Mouse (Mus musculus): ENCODE data around the gene Olfr796. TPM values are rescaled to one million over a fixed set of nuclear protein-coding genes. Genes with fewer than 3 reads are reported as not detected.

The Olfr796 gene
- not detected in 2 replicates for polyA plus RNA-seq (2015; fragmentation: Nextera tagmentation; extraction: Ambion mirVana)

DNA sequence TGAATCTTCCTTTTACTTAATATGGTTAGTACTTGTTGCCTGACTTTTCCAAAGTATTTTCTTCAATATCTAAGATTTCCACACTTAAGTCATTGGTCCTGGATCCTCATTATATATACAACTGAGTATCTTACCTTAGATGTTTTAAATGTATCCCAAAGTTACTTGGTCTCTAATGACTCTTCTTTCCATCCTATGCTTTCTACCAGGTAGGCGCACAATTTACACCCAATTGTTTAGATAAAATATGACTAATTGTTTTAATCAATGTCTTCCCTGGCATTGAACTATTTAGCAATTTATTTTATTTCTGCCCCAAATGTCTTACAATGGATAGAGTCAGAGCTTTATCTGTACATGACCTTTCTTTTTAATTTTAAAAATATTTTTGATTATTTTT is at the start of gene Olfr796:
TSS of gene Olfr796 (minus strand) at position 101 of the 400 bp plus-strand sequence.
- no peak within 1 kb of the TSS for H3K4me2 ChIP-seq (replicated peaks; ENCODE audit: low read depth, low read length)
- no peaks in the 10 kb centered on the region for H3K4me1 ChIP-seq (ENCODE audit: insufficient read depth, low read depth, low read length)
- H3K9ac ChIP-seq (replicated peaks; ENCODE audit: low read depth) = no peak within 1 kb of the TSS
- ATAC-seq = no peak
- no peak within 1 kb of the TSS for H3K4me3 ChIP-seq (ENCODE audit: low read depth, low read length)
- H3K36me3 ChIP-seq (ENCODE audit: insufficient read depth, low read length) = no peaks in the 10 kb centered on the region
- H3K27me3 ChIP-seq (replicated peaks; ENCODE audit: insufficient read depth, low read length) = no peaks in the 10 kb centered on the region
- 90% methylated on average over 1 of the region's 1 CpGs for WGBS
- H3K27ac ChIP-seq (ENCODE audit: low read length) = no peak within 1 kb of the TSS
- no peak for TF ChIP-seq CTCF (IDR thresholded peaks at IDR 0.05)
- no peak for TF ChIP-seq EP300 (IDR thresholded peaks at IDR 0.05)
- H3K9me3 ChIP-seq (ENCODE audit: low read length) = no peaks in the 10 kb centered on the region
- DNase-seq (ENCODE audit: low spot score) = no peak

DNA sequence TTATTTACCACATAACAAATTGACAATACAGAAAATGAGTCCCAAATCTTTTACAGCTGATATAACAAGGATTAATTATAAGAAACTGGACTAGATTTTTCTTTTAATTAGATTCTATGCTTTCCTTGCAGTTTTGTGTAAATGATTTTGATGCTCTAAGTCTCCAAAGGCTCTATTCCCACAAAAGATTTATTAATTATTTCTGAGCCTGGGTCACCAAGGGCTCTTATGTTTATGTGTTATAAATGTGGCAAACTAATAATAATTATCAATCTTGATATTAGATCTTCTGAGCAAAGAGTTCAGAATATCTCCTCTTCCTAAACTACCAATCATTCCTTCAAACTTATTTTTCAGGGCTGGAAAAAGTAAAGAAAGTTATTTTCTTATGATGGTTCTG is 45.0 kb upstream of the Olfr796 start, which contains the start of gene Olfr800:
TSS of gene Olfr800 (plus strand) at position 301 of the 400 bp plus-strand sequence.
- no peak within 1 kb of the TSS for H3K9ac ChIP-seq (replicated peaks; ENCODE audit: low read depth)
- TF ChIP-seq CTCF (IDR thresholded peaks at IDR 0.05) = no peak
- TF ChIP-seq EP300 (IDR thresholded peaks at IDR 0.05) = no peak
- H3K27me3 ChIP-seq (replicated peaks; ENCODE audit: insufficient read depth, low read length) = no peaks in the 10 kb centered on the region
- H3K4me1 ChIP-seq (ENCODE audit: insufficient read depth, low read depth, low read length) = no peaks in the 10 kb centered on the region
- H3K4me3 ChIP-seq (ENCODE audit: low read depth, low read length) = no peak within 1 kb of the TSS
- no peaks in the 10 kb centered on the region for H3K9me3 ChIP-seq (ENCODE audit: low read length)
- H3K36me3 ChIP-seq (ENCODE audit: insufficient read depth, low read length) = no peaks in the 10 kb centered on the region
- H3K27ac ChIP-seq (ENCODE audit: low read length) = no peak within 1 kb of the TSS
- ATAC-seq (no peak), DNase-seq (ENCODE audit: low spot score) (no peak)
- H3K4me2 ChIP-seq (replicated peaks; ENCODE audit: low read depth, low read length) = no peak within 1 kb of the TSS

DNA sequence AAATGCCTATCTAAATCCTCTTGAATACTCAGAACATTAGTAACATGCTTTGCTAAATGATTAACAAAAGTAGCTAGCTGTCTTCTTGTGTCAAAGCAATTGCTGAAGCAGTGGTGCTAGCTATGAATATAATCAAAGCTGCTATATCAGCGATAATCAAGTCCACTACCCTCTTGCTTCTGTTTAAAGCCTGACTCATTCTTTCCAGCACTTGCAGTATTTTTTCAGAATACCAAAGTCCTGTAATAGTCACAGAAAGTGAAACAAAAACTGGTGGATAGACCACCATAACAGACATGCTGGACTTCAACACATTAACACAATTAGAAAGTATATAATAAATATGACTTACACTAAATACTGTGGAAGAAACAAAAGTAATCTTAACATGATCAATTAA is 39.4 kb upstream of the Olfr796 start:
- H3K4me1 ChIP-seq (ENCODE audit: insufficient read depth, low read depth, low read length) = no peaks in the 10 kb centered on the region
- H3K9me3 ChIP-seq (ENCODE audit: low read length) = no peaks in the 10 kb centered on the region
- H3K36me3 ChIP-seq (ENCODE audit: insufficient read depth, low read length) = no peaks in the 10 kb centered on the region
- no peaks in the 10 kb centered on the region for H3K27me3 ChIP-seq (replicated peaks; ENCODE audit: insufficient read depth, low read length)
- no peak overlapping the region for H3K27ac ChIP-seq (ENCODE audit: low read length)
- H3K4me3 ChIP-seq (ENCODE audit: low read depth, low read length) = no peak overlapping the region
- TF ChIP-seq CTCF (IDR thresholded peaks at IDR 0.05) = no peak
- TF ChIP-seq EP300 (IDR thresholded peaks at IDR 0.05) = no peak
- ATAC-seq (no peak), DNase-seq (ENCODE audit: low spot score) (no peak)
- H3K9ac ChIP-seq (replicated peaks; ENCODE audit: low read depth) = no peak overlapping the region
- H3K4me2 ChIP-seq (replicated peaks; ENCODE audit: low read depth, low read length) = no peak overlapping the region
- WGBS = 80% methylated on average over 1 of the region's 1 CpGs

GRCm38 (mm10) chr10:129637184-129637583 is 24.8 kb upstream of the Olfr796 start, which contains the start of gene Olfr799:
Gene Olfr799 (plus strand): TSS chr10:129637484.
- no peaks in the 10 kb centered on the region for H3K36me3 ChIP-seq (ENCODE audit: insufficient read depth, low read length)
- no peaks in the 10 kb centered on the region for H3K4me1 ChIP-seq (ENCODE audit: insufficient read depth, low read depth, low read length)
- ATAC-seq (no peak), DNase-seq (ENCODE audit: low spot score) (no peak)
- no peak within 1 kb of the TSS for H3K9ac ChIP-seq (replicated peaks; ENCODE audit: low read depth)
- no peak within 1 kb of the TSS for H3K4me3 ChIP-seq (ENCODE audit: low read depth, low read length)
- no peaks in the 10 kb centered on the region for H3K9me3 ChIP-seq (ENCODE audit: low read length)
- WGBS = 19% methylated on average over 1 of the region's 1 CpGs
- TF ChIP-seq CTCF (IDR thresholded peaks at IDR 0.05) (no peak), EP300 (IDR thresholded peaks at IDR 0.05) (no peak)
- H3K4me2 ChIP-seq (replicated peaks; ENCODE audit: low read depth, low read length) = no peak within 1 kb of the TSS
- H3K27ac ChIP-seq (ENCODE audit: low read length) = no peak within 1 kb of the TSS
- H3K27me3 ChIP-seq (replicated peaks; ENCODE audit: insufficient read depth, low read length) = no peaks in the 10 kb centered on the region

DNA sequence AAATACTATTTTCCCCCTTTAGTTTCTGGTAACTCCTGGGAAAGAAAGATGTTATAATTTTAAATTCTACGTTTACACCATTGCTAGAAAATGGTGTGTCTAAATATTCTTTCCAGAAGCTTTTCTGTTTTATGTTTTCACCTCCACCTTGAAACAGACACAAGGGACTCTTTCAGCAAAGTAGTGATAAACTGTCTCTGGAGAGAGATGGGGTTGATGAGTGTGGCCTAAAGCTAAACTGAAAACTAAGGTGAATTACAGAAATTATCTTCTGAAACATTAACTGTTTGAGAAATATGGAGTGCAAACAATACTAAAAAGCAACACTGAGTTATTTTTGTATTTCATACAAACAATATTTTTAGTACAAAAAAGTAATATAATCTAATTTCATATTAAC is 15.5 kb upstream of the Olfr796 start, which contains the start of gene Olfr798:
TSS of gene Olfr798 (minus strand) at position 101 of the 400 bp plus-strand sequence.
- Histone ChIP-seq H3K27ac (ENCODE audit: low read length) (no peak within 1 kb of the TSS), H3K4me3 (ENCODE audit: low read depth, low read length) (no peak within 1 kb of the TSS), H3K27me3 (replicated peaks; ENCODE audit: insufficient read depth, low read length) (no peaks in the 10 kb centered on the region), H3K9ac (replicated peaks; ENCODE audit: low read depth) (no peak within 1 kb of the TSS), H3K9me3 (ENCODE audit: low read length) (no peaks in the 10 kb centered on the region), H3K4me2 (replicated peaks; ENCODE audit: low read depth, low read length) (no peak within 1 kb of the TSS), H3K4me1 (ENCODE audit: insufficient read depth, low read depth, low read length) (no peaks in the 10 kb centered on the region), H3K36me3 (ENCODE audit: insufficient read depth, low read length) (no peaks in the 10 kb centered on the region)
- DNase-seq (ENCODE audit: low spot score) (no peak), ATAC-seq (no peak)
- 70% methylated on average over 1 of the region's 1 CpGs for WGBS
- no peak for TF ChIP-seq EP300 (IDR thresholded peaks at IDR 0.05)
- TF ChIP-seq CTCF (IDR thresholded peaks at IDR 0.05) = no peak

- Histone ChIP-seq H3K27me3 (replicated peaks; ENCODE audit: insufficient read depth, low read length) (no peaks in the 10 kb centered on the region), H3K27ac (ENCODE audit: low read length) (no peak overlapping the region), H3K4me2 (replicated peaks; ENCODE audit: low read depth, low read length) (no peak overlapping the region), H3K4me1 (ENCODE audit: insufficient read depth, low read depth, low read length) (no peaks in the 10 kb centered on the region), H3K36me3 (ENCODE audit: insufficient read depth, low read length) (no peaks in the 10 kb centered on the region), H3K4me3 (ENCODE audit: low read depth, low read length) (no peak overlapping the region), H3K9ac (replicated peaks; ENCODE audit: low read depth) (no peak overlapping the region), H3K9me3 (ENCODE audit: low read length) (no peaks in the 10 kb centered on the region)
- ATAC-seq = no peak
- no peak for DNase-seq (ENCODE audit: low spot score)
- TF ChIP-seq CTCF (IDR thresholded peaks at IDR 0.05) (no peak), EP300 (IDR thresholded peaks at IDR 0.05) (no peak)
Measured at GRCm38 (mm10) chr10:129623251-129623650, 10.9 kb upstream of the Olfr796 start.

- WGBS = 33% methylated on average over 1 of the region's 1 CpGs
- Histone ChIP-seq H3K27ac (ENCODE audit: low read length) (no peak overlapping the region), H3K4me3 (ENCODE audit: low read depth, low read length) (no peak overlapping the region), H3K9ac (replicated peaks; ENCODE audit: low read depth) (no peak overlapping the region), H3K27me3 (replicated peaks; ENCODE audit: insufficient read depth, low read length) (no peaks in the 10 kb centered on the region), H3K36me3 (ENCODE audit: insufficient read depth, low read length) (no peaks in the 10 kb centered on the region), H3K9me3 (ENCODE audit: low read length) (no peaks in the 10 kb centered on the region), H3K4me1 (ENCODE audit: insufficient read depth, low read depth, low read length) (no peaks in the 10 kb centered on the region), H3K4me2 (replicated peaks; ENCODE audit: low read depth, low read length) (no peak overlapping the region)
- no peak for ATAC-seq
- no peak for DNase-seq (ENCODE audit: low spot score)
- no peak for TF ChIP-seq EP300 (IDR thresholded peaks at IDR 0.05)
- TF ChIP-seq CTCF (IDR thresholded peaks at IDR 0.05) = no peak
Measured at GRCm38 (mm10) chr10:129621724-129622123, 9.4 kb upstream of the Olfr796 start.

Measured in lung, postnatal 0 days (tissue).